Mouse (Mus musculus) urinary bladder, postnatal 25 days (tissue): ENCODE data around the gene 4932438A13Rik.

Experiments used
- DNase-seq: peaks from one replicate; pipeline ENCODE4 v3.0.0; 2022; ENCODE audit warnings: low spot score

Gene 4932438A13Rik

DNA sequence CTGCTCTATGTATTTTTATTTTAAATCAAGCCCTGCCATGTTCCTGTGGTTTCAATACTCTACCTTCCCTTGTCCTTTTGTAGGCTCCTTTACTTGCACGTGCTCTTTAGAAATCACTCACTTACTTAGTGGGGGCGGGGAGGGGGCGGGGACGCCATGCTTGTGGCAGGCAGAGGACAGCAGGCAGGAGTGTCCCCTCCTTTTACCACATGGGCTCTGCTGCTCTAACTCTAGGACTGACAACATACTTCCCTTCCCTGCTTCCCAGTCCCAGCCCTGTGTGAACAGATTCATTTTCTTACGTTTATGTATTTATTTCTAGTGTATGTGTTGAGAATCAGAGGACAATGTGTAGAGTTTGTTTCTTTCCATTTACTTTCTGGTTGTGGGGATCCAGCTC, 78.7 kb downstream of the 4932438A13Rik start:
- DNase-seq, result no peak

DNA sequence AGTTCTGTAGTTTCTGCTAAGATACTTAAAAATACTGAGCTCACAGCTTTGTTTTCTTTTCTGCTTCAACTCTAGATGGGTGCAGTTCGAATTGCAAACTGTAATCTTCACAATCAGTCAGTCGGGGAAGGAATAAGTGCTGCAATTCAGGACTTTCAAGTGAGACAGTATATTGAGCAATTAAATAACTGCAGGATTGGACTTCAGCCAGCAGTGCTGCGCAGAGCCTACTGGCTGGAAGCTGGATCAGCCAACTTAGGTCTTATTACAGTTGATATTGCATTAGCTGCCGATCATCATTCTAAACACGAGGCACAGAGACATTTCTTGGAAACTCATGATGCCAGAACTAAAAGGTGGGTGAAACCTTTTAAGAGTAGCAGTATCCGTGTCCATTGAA, 79.2 kb downstream of the 4932438A13Rik start:
- DNase-seq, result peak; percentile 33

DNA sequence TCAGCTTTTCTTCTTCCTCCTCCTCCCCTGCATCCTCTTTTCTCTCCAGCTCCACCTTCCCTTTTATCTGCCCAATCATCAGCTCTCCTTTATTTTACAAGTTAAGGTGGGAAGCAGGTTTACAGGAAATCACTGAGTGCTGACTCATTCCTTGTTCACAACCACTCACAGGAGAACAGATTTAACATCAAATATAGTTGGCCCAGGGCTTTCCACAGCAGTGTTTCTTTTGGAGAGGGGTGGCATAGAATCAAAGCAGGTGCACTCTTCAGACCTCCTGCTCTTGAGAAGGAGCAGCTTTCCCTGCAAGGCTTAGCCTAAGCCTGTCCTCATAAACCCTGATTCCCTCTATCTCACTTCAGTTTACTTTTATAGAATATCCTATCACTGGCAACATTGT, 80.8 kb downstream of the 4932438A13Rik start:
- no peak for DNase-seq

DNA sequence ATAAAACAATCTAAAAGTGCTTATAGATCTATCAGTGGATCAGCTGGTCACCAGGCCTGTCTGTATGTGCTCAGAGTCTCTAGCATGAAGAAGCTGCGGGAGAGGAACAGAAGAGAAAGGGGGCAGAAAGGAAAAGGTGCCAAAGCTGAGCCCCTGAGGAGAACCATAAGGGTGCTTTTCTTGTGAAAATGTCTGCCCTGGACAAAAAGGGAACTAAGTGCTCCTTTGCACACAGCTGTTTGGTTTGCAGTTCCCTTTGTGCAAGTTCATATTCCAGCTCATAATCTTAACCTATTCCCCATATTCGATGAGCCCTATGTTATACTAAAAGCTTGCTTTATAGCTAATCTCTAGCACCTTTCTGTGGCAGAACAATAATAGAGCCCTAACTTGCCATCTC, 175.1 kb downstream of the 4932438A13Rik start:
- no peak for DNase-seq

DNA sequence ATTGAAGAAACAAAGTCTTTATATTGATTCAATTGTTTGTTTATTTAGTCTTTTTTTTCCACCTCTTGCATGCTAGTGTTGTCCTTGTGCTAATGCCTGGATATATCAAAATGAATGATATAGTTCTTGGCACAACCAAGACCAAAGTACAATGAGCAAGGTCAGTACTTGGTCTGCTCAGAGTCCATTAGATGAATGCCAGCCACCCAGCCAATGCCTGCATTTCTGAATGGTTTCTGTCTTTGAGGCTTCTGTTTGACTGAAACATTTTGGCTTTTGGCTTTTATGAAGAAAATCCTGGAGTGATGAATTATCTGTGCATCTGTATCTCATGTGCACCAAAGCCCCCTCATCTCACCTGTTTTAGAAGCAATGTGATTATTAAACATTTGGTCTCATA, 176.9 kb downstream of the 4932438A13Rik start:
- DNase-seq, result no peak

DNA sequence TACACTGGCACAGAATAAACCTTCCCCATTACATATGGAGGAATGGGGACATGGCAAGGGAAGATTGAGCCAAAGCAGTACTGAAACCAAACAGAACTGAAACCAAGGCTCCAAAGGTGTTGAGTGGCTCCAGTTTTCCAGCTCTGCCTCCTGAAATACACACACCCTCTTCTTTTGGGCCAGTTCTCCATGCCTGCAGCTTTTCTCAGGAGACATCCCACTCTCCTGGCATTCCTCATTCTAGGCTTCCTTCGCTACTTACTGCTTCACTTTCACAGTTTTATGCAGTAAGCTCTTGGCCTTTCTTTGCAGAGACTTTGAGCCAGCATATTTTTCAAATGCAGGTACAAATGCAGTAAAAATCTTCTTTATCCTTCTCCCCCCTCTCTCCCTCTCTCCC, 188.6 kb downstream of the 4932438A13Rik start:
- DNase-seq, result no peak

DNA sequence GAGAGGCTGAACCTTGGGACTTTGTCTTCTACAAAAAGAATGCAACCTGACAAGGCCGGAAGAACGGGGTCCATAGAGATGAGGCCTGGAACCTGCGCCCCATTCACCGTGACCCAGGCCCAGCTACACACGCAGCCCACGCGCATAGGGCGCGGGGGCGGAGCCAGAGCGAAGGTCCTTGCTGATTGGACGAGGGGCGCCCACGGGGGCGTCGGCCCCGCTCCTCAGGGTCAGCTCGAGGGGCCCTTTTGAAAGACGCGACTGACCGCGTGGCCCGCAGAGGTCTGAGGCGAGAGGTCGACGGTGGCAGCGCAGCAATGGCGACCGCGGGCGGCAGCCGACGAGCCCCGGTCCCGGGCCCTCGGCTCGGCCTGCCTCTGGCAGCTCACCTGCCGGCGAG, 200.5 kb downstream of the 4932438A13Rik start, which contains the start of gene Adad1:
Adad1 (plus strand) TSS at position 122 of the 400 bp plus-strand sequence.
- DNase-seq, result no peak

DNA sequence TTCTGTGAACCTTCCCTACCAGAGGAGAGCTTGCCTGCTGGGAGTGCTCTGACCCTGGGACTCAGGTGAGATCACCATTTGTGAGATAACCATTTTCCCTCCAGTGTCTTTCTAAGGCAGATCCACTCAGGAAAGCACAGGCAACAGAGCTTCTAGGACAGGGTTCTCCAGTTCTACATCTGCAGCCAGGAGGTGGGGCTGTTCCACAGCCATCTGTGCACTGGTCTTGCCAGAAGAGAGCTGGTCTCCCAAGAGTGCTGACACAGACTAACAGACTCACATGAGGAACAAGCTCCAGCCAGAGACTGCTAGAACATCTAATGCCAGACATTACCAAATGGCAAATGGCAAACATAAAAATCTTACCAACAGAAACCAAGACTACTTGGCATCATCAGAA, 210.3 kb downstream of the 4932438A13Rik start:
- peak; percentile 35 for DNase-seq

DNA sequence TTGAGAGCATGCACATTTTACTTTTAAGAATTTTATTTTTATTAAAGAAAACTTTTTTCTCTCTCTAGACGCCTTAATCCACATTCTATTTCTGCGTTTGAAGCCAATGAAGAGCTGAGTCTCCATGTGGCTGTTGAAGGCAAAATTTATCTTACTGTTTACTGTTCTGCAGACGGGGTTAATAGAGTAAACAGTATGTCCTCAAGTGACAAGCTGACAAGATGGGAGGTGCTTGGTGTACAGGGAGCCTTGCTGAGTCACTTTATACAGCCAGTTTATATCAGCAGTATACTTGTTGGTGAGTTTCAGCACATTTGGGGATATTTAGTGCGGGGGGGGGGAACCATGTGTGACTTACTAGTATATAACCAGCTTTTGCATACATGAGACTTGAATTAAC, 222.0 kb downstream of the 4932438A13Rik start:
- no peak for DNase-seq

DNA sequence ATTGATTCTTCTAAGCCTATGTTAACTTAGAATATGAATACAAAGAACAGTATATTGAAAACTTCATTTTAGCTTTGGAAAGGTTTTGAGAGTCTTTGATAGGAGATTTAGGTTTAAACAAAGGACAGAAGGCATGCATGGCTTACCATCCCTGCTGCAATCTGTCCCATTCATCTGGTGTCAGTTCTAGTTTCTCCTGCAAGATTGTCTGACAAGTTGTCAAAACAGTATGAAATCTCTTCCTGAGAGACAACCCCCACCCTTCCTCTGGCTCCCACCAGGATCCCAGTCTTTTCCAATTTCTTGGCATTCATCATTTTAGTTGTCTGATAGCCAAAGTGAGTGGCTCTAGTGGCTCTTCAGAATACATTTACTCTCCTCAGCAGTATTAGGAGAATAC, 227.8 kb downstream of the 4932438A13Rik start:
- no peak for DNase-seq
